ENCODE assay signal across 11 mouse cellular contexts in the genomic region with DNA sequence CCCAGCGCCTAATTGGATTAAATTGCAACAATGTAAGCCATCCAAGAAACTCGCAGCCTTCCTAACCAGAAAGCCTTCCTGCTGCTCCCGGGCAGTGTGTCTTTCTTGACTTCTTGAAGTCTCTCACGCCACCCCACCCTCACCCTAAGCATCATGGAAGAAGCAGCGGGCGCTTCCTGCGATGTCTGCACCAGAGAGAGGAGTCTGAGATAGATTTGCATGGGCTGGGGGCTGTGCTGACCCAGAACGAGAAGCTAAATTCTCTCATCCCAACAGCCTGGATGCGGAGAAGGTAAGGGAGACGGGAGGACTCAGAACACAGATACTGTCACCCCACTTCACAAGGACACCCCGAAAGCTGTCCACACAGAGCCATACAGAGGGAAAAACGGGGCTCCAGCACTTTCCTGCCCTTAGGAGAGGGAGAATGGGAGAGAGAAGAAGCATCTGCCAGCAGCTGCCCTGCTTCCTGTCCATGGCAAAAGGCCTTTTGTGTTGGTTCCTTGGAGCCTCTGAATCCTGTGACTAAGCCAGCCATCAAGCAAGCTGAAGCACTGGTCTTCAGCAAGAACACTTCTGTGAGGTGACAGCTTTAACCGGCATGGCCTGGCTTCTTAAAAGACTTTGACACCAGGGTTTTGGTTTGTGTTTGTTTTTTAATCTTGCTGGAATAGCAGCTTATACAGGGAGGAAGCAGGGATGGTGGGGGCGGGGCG. TPM values are rescaled to one million over a fixed set of nuclear protein-coding genes. Genes with fewer than 3 reads are reported as not detected.
DNase-seq lines count a peak whose midpoint lies in the region; ATAC-seq lines count a peak whose summit lies in the region.
"Had no signal": no experiment of that assay in that cellular context is flagged by ENCODE, and none has a peak within 500 bp of the region (broad histone marks: within the 10 kb centered on the region; RNA-seq: fewer than 3 reads in every experiment).

No protein-coding gene starts in this region.

- no peaks in the 10 kb centered on the region; the same call in 1 of the 2 replicates for H3K27me3 ChIP-seq in heart, embryonic 10.5 days (ENCODE audit: insufficient read depth, poor library complexity, severe bottlenecking)
- H3K27me3 ChIP-seq in limb, embryonic 13.5 days = peaks cover 17% of the 10 kb centered on the region; the same call in 1 of the 2 replicates
- H3K27me3 ChIP-seq in limb, embryonic 10.5 days (ENCODE audit: low read depth, poor library complexity, severe bottlenecking) = peaks cover 9% of the 10 kb centered on the region; the same call in 1 of the 2 replicates
- H3K27me3 ChIP-seq in forebrain, embryonic 13.5 days = peaks cover 6% of the 10 kb centered on the region; the same call in 1 of the 2 replicates
- peaks cover 16% of the 10 kb centered on the region for H3K27me3 ChIP-seq in midbrain, embryonic 13.5 days

- ATAC-seq in limb, embryonic 13.5 days (ENCODE audit: low FRiP score, low read depth) = no peak
- ATAC-seq in forebrain, embryonic 13.5 days = no peak
- peak; percentile 30; the same call in 1 of the 2 replicates for ATAC-seq in midbrain, embryonic 13.5 days

- H3K36me3 ChIP-seq in heart, embryonic 10.5 days = no peaks in the 10 kb centered on the region
- H3K36me3 ChIP-seq in limb, embryonic 13.5 days = no peaks in the 10 kb centered on the region
- H3K36me3 ChIP-seq in limb, embryonic 10.5 days = no peaks in the 10 kb centered on the region
- no peaks in the 10 kb centered on the region for H3K36me3 ChIP-seq in forebrain, embryonic 13.5 days (ENCODE audit: poor library complexity, severe bottlenecking)
- no peaks in the 10 kb centered on the region for H3K36me3 ChIP-seq in midbrain, embryonic 13.5 days

- intact Hi-C loops in heart, postnatal 36 days (cut with DNase I) = loop anchor here (2.0 to 5.0 kb wide), 3 partner anchors 72 to 352 kb away; no protein-coding TSS in a partner anchor

- no peak for DNase-seq in heart, embryonic 10.5 days (ENCODE audit: low spot score)
- no peak for DNase-seq in heart, postnatal 36 days
- no peak for DNase-seq in limb, embryonic 10.5 days (ENCODE audit: low spot score)
- DNase-seq in thymus, postnatal 10 days (ENCODE audit: low spot score in 2 of 2) = no peak
- DNase-seq in yolk sac, embryonic 10.5 days (ENCODE audit: low spot score) = no peak
- DNase-seq: layer of hippocampus, adult 9-11 months; liver had no signal

- H3K9me3 ChIP-seq in heart, embryonic 10.5 days = no peaks in the 10 kb centered on the region
- no peaks in the 10 kb centered on the region for H3K9me3 ChIP-seq in limb, embryonic 13.5 days
- no peaks in the 10 kb centered on the region for H3K9me3 ChIP-seq in limb, embryonic 10.5 days (replicated peaks)
- H3K9me3 ChIP-seq in forebrain, embryonic 13.5 days (replicated peaks) = no peaks in the 10 kb centered on the region
- H3K9me3 ChIP-seq in midbrain, embryonic 13.5 days = no peaks in the 10 kb centered on the region

- H3K4me1 ChIP-seq in heart, embryonic 10.5 days = peaks cover 32% of the 10 kb centered on the region
- peaks cover 5% of the 10 kb centered on the region; the same call in 1 of the 2 replicates for H3K4me1 ChIP-seq in limb, embryonic 13.5 days
- H3K4me1 ChIP-seq in limb, embryonic 10.5 days = peaks cover 15% of the 10 kb centered on the region; the same call in 1 of the 2 replicates
- H3K4me1 ChIP-seq in forebrain, embryonic 13.5 days = peaks cover 11% of the 10 kb centered on the region
- peaks cover 21% of the 10 kb centered on the region for H3K4me1 ChIP-seq in midbrain, embryonic 13.5 days (replicated peaks)

- 0 out of 2 replicates have a peak overlapping the region, but pooled peaks have one; percentile 22 for H3K4me3 ChIP-seq in heart, embryonic 10.5 days
- H3K4me3 ChIP-seq in limb, embryonic 13.5 days = no peak overlapping the region
- H3K4me3 ChIP-seq in limb, embryonic 10.5 days = no peak overlapping the region
- no peak overlapping the region for H3K4me3 ChIP-seq in forebrain, embryonic 13.5 days
- H3K4me3 ChIP-seq in midbrain, embryonic 13.5 days (replicated peaks) = no peak overlapping the region

- 57% methylated on average over 15 of the region's 15 CpGs for WGBS in heart, embryonic 10.5 days
- WGBS in limb, embryonic 13.5 days = 79% methylated on average over 15 of the region's 15 CpGs
- WGBS in limb, embryonic 10.5 days = 69% methylated on average over 15 of the region's 15 CpGs
- 39% methylated on average over 15 of the region's 15 CpGs for WGBS in forebrain, embryonic 13.5 days
- WGBS in midbrain, embryonic 13.5 days = 36% methylated on average over 15 of the region's 15 CpGs

- peak overlapping the region; percentile 86 for H3K27ac ChIP-seq in heart, embryonic 10.5 days
- no peak overlapping the region for H3K27ac ChIP-seq in limb, embryonic 13.5 days
- H3K27ac ChIP-seq in limb, embryonic 10.5 days = no peak overlapping the region
- H3K27ac ChIP-seq in forebrain, embryonic 13.5 days = no peak overlapping the region
- peak overlapping the region; percentile 17; the same call in 1 of the 2 replicates for H3K27ac ChIP-seq in midbrain, embryonic 13.5 days

- peak overlapping the region; percentile 23; the same call in 1 of the 2 replicates for H3K4me2 ChIP-seq in limb, embryonic 13.5 days (replicated peaks)
- H3K4me2 ChIP-seq in forebrain, embryonic 13.5 days = peak overlapping the region; percentile 44
- H3K4me2 ChIP-seq in midbrain, embryonic 13.5 days (replicated peaks) = peak overlapping the region; percentile 46

- H3K9ac ChIP-seq in limb, embryonic 13.5 days = no peak overlapping the region
- no peak overlapping the region for H3K9ac ChIP-seq in forebrain, embryonic 13.5 days
- H3K9ac ChIP-seq in midbrain, embryonic 13.5 days (replicated peaks) = no peak overlapping the region

RNA-seq across cellular contexts. Expression of gene Tbx19, which starts 41.4 kb away (rescaled TPM):
- polyA plus RNA-seq in heart, embryonic 10.5 days (2016; fragmentation: Nextera tagmentation; extraction: Ambion mirVana) = not detected in 2 replicates
- not detected for total RNA-seq in heart, postnatal 36 days (2021)
- polyA plus RNA-seq in limb, embryonic 13.5 days (2015; fragmentation: Nextera tagmentation; extraction: Ambion mirVana) = not detected in 2 replicates
- not detected in 2 replicates for polyA plus RNA-seq in limb, embryonic 10.5 days (2016; fragmentation: Nextera tagmentation; extraction: Ambion mirVana)
- polyA plus RNA-seq in forebrain, embryonic 13.5 days (2015; fragmentation: Nextera tagmentation; extraction: Ambion mirVana) = 0.10 and 0.24 TPM in 2 replicates
- 0.08 TPM in 1 of 2 replicates, not detected in the other for polyA plus RNA-seq in midbrain, embryonic 13.5 days (2015; fragmentation: Nextera tagmentation; extraction: Ambion mirVana)
- total RNA-seq: granulocyte monocyte progenitor cell, adult 5-6 weeks had no signal

Comparison
In these comparisons a context has a peak if more than half of its experiments do, and no peak if none do; other contexts are left out.
1. H3K27ac ChIP-seq: peak in heart, embryonic 10.5 days (single experiment) and midbrain, embryonic 13.5 days (single experiment); none in limb, embryonic 13.5 days (single experiment), limb, embryonic 10.5 days (single experiment) and forebrain, embryonic 13.5 days (single experiment).
2. Peak in every context shown above with its lines, with median percentiles within 50 percentile points of each other: H3K4me2 ChIP-seq.